Mouse (Mus musculus) adrenal gland (tissue): Measurements from ENCODE around the gene Epha2.

Experiments used
- intact Hi-C: fragments of 180-260 bp; cut with DNase I; formaldehyde crosslinking; loops from one replicate; pipeline ENCODE4 v1.15.1; 2025
- microRNA-seq, 2 experiments: library from miRNA; unstranded; fragments of <30 nt; microRNA quantifications; one replicate each; pipeline ENCODE4; 2019

Gene Epha2

DNA sequence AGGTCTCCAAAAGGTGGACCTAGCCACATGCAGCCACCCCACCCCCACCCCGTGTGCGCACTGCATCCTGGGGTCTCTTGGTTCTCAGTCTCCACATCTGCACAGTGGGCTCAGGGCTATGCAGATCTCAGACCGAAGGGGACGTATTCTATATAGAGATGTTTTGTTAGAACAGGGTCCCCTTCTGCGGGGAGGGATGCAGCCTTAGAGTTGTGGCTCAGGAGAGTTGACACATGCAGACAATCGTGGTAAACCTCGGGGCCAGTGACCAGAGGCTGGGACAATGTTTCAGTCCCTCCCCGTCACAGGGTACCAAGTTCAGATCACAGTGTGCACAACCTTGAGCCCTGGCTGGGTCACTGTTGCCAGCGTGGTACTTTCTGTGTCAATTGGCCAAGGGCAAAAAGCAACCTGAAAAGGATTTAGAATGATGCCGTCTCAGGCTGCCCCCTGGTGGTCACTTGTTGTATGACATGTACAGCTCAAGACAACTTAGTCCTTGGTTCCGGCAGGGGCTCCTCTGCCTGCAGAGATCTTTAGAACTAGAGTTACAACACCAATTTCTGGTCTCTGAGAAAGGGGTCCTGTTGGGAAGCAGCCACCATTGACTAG is 62.0 kb downstream of the Epha2 start:
- intact Hi-C loops, result loop anchor here (1.0 to 10.0 kb wide), 3 partner anchors 90 to 221 kb away; no protein-coding TSS in a partner anchor

DNA sequence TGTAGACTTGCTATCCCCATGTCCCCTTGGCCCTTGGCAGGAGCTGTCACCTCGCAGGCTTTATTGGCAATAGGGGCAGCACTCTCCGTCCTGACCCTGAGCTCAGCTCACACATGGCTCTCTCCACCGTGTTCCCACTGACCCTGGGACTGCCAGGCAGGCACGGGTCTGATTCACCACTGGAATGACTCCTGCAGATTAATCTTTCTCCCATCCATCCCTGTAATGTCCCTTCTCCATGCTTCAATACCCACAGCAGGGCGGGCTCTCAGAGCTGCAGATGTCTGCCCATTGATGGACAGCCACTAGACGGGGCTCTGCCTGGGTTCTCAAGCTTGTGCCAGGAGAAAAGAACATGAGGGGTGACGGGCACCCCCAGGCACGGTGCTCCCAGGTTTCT is 64.1 kb downstream of the Epha2 start:
- intact Hi-C loops, result loop anchor here (10.0 kb wide), 1 partner anchor 160 kb away; no protein-coding TSS in a partner anchor

GRCm38 (mm10) chr4:141365876-141366275 is 64.8 kb downstream of the Epha2 start:
- intact Hi-C loops, result loop anchor here (10.0 kb wide), 1 partner anchor 161 kb away; no protein-coding TSS in a partner anchor

- intact Hi-C loops, result loop anchor here (10.0 kb wide), 1 partner anchor 163 kb away; no protein-coding TSS in a partner anchor
These were observed 67.2 kb downstream of the Epha2 start, which contains the start of gene Fam131c for GRCm38 (mm10) chr4:141367997-141368791. Gene Fam131c (plus strand): TSS chr4:141368220.

DNA sequence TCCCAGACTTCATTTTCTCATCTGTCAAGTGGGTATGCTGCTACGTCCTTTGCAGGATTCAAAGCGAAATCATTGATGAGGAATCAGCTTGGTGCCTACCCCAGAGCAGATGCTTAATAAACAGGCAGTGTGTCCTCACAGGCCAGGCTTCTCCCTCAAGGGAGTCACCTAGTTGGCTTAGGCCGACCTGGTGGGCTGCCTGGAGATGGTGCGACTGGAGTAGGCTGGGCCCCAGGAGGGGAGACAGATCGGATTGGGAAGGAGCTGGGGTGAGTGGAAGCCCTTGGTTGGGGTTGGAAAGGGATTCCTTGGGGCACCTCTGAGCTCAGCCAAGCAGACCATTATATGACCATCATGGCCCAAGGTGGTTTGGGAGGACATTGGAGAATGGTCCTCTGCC is 71.4 kb downstream of the Epha2 start:
- intact Hi-C loops, result no loop called here

Small RNA genes lying within 50 kb of the gene (microRNA-seq; reads per million reads assigned to microRNA genes)
- 0 reads per million in 2 experiments for gene Gm25690
